Mouse (Mus musculus) cerebellum, adult 2 months (tissue): ENCODE measurements around the gene Col1a1.

Source experiments
- CTCF ChIP-seq: fragments of 200-500 bp; IDR thresholded peaks from 2 replicates; pipeline ENCODE4 v1.5.1; 2011; ENCODE audit warnings: low read depth, mild to moderate bottlenecking, control low read depth, low read length, moderate library complexity, borderline replicate concordance; ENCODE audit not compliant: insufficient read depth
- POLR2A ChIP-seq: fragments of 200-500 bp; IDR thresholded peaks from 2 replicates; pipeline ENCODE4 v1.6.1; 2011; ENCODE audit warnings: low read length, control low read depth, borderline replicate concordance; ENCODE audit not compliant: insufficient read depth

DNA sequence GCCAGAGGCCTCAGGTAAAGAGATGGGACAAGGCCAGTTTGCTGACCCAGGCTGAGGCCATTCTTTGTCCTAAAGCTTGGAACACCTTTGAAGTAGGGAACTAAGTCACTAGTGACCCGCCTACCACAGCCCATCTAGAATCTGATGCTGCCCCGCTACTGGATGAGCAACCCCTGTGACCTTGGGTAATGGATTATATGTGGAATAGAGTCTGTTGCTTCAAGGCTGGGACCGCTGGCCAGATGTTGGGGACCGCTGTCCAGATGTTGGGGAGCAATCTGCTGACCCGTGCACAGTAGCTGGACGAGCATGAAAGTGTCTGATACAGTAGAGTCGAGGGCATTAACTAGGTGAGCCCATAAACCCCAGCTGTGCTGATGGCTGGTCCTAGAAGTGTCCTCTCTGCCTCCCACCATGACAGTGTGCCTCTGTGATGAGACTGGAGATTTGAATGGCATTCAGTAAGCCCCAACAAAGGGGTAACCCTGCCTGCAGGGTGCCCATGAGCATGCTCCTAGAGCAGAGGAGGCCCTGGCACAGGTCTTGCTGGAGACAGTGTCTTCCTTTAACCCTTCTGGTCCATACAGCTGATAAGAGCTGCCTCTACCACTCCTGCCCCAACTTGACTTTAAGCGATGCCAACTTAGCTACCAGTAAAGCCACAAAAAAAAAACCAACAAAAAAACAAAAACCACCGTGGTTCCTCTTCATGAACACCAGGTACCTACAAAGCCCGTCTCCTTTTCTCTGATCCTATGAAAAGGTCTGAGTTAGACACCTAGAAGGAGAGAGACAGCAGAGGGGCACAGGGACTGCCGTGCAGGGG, 59.1 kb downstream of the Col1a1 start:
- TF ChIP-seq CTCF (no peak), POLR2A (no peak)
